Mouse (Mus musculus) cerebellum, adult 8-10 months (tissue): ENCODE measurements around the gene Alg9.

Experiments
- DNase-seq: peaks from one replicate; pipeline ENCODE4 v3.0.0; 2022

Alg9 gene

DNA sequence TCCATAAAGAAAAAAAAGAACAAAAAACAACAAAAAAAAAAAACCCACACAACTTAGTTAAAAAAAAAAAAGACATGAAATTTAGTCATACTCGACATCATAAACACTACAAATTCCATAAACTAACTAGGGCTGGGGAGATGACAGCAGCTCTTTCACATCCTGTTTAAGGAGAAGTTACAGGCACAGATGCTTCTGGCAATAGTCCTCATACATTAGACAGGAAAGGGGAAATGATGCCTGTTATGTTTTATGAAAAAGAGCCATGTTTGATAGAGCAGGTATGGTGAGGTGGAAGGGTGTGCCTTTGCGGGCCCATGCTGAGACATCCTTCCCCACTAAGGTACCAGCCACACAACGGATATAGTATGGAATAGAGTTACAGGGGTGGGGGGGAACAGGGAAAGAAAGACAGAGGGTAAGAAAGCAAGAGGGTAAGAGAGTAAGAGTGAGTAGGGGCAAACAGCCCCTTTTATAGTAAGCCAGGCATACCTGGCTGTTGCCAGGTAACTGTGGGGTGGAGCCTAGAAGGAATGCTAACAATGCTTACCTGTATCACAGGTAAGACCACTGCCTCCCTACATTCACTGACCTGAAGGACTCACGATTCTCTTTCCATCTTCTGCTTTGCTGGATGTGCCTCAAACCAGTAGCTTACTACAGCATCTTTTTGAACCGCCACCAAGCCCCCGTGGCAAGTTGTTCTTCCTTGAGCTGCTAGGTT lies 13.1 kb upstream of the Alg9 start:
- DNase-seq = no peak

DNA sequence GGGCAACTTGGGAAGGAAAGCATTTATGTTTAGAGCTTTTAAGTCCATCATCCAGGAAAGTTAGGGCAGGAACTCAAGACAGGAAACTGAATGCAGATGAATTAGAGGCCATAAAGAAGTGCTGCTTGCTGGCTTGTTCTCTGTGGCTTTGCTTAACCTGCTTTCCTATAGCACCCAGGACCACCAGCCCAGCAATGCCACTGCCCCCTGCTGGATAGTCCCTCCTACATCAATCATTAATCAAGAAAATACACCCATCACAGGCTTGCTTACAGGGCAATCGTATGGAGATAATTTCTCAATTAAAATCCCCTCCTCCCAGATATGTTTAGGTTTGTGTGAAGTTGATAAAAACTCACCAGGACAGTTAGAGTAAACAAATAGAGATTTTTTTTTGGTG lies 11.5 kb upstream of the Alg9 start:
- DNase-seq = no peak

DNA sequence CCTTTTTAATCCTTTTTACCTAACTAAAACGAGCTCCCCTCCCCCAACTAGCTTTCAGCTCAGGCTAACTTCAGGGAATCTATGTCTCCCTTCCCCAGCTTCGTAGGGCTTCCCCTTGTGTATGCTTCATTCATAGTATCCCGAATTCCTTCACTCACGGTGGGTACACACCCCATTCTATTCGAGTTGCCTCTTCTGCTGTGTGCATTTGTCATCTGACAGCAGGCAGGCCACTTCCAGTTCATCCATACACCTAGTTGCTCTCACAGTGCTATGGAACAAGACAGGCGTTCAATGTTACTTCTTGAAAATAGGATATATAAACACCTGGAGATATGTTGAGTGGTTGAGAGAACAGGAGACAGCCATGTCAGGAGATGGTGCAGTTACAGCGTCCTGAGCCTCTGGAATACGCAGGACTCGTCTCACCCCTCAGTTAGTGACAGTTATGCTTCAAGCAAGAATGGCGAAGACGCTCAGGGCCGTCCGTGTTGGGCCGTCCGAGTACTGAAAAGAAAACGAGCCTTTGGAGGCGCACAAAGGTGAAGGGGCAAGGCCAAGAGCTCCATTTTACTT lies 7.2 kb upstream of the Alg9 start:
- no peak for DNase-seq

DNA sequence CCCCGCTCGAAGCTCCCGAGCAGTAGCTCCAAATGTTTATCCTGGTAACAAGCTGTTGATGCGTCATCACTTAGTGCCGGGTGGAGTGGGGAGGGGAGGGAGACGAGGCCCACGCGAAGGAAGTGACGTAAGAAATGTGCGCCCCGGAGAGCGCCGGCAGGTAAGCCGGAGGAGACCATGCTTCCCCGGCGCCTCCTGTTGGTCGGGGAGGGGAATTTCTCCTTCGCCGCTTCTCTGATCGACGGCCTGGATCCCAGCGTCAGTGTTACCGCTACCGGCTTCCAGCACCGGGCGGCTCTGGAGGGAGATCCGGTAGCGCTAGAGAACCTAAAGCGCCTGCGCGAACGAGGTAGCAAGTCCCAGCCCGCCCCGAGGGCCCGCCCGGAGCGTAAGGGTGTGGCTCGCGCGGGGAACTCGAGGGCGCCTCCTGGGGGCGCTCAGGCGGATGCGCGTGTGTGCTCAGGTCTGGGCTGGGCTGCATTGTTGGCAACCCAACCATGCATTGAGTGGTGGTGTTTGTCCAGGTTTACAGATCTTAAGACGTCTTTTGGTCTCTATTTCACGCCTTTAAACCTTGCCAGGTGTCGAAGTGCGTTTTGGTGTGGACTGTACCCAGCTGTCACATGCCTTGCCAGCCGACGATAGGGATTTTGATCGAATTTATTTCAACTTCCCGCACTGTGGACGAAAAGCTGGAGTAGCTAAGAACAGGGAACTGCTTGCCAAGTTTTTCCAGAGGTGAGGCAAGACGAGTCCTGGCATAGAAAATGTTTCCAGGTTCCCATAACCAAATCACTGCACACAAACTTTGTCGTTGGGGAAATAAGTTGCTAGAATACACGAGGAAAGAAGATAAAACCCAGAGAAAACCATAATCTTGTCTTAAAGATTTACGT lies 6.5 kb upstream of the Alg9 start, which contains the start of gene Fdxacb1:
Fdxacb1 (plus strand) TSS at position 130 of the 896 bp plus-strand sequence.
- peak; percentile 98 for DNase-seq

DNA sequence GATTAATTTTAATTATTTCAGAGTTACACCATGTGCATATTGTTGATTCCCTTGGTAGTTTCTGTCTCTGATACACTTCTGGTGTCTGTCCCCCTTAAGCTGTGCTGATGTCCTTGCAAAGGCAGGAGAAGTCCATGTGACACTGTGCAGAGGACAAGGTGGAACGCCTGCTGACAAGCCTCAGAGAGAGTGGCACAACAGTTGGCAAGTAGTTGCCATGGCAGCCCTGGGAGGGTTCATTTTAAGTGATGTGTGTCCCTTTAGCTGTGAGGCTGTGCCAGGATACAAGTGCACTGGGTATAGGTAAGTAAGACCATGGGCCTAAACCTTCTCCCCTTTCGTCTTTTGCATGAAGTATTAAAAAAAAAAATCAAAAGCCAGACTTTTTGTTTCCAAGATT lies 4.8 kb upstream of the Alg9 start:
- no peak for DNase-seq

DNA sequence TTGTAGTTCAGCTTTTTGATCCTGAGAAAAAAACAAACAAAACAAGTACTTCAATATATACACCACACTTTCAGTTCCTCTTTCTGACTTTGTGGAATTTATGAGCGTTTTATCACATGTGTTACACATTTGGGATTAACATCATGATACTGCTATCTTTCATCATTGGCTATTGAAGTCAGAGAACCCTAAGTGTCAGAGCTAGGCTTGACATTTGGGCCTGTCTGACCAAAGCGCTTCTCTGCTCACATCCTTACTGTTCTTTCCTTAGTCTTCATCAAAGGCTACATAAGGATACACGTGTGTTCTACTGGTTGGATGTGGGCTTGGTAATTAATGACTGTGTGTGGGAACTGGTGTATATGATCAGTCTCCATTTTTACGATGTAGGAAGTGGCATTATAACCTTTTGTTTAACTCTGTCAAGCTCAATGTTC lies 775 bp upstream of the Alg9 start:
- DNase-seq = no peak

DNA sequence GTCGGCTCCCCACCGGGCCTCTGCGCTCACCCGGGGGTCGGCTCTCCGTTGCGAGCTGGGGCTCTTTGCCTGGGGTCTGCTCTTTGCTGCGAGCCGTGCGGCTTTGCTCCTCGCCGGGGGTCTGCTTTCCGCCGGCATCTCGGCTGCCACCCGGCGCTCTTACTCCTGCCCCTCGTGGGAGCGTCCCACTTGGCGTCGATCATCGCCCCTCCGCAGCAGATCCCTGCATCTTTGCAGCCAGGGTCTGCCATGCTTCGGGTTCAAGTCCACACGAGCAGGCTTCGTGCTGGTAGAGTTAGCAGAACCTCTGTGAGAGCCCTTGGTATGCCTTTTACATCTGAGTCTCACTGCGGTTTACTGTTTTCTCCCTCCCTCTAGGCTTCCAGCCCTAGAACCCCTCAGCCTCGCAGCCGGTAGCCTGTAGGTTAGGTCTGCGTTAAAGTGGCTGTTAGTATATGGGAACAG lies 875 bp downstream of the Alg9 start:
- no peak for DNase-seq

DNA sequence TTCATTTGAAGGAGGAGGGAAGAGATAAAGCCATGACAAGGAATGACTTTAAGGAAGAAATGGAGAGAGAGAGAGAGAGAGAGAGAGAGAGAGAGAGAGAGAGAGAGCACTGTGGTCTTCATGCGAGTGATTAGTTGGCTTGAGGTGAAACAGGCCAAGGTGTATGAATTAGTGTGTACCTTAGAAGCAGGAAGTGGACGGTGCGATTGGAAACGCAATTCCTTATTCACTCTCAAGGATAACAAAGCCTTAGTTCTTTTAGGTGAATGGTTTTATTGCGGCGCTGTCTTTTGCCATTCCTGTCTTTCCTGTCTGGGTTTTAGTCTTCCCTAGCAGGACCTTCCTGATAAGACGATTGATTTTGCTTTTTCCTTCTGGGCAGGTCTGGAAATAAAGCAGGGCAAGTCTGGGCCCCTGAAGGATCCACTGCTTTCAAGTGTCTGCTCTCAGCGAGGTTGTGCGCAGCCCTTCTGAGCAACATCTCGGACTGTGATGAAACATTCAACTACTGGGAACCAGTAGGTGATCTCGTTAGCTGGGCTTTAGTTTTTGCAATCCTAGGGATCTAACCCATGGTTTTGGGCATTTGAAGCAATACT lies 1.4 kb downstream of the Alg9 start:
- no peak for DNase-seq

DNA sequence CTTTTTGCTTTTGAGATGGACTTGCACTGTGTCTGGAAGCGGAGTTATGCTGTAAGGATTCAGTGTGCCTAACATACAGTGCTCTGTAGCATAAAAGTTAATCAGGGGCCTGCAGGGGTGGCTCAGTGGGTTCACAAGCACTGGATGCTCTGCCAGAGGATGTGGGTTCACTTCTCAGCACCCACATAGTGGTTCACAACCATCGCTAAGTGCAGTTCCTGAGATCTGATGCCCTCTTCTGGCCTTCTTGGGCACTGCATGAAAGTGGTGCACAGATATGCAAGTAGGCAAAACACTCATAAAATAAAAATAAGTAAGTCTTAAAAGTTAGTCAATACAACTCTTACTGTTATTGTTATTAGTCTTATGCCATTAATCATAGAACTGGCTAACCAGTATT lies 7.3 kb downstream of the Alg9 start:
- no peak for DNase-seq

DNA sequence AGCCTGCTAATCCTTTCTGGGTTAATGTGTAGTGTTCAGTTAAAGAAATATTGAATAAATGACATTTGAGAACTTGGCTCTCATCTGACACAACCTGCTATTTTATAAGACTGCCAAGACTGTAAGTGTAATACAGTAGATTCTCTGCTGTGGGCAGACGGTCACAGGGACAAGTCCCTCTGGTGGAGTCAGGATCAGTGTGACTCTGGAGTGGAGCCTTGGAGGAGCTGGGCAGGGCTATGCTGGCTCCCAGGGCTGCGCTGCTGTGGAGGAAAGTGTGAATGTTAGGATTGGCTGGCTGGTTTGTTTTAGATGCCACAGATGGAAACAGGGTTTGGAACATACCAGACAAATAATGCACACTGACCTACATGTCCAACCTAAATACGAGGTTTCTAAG lies 20.4 kb downstream of the Alg9 start:
- DNase-seq = no peak

DNA sequence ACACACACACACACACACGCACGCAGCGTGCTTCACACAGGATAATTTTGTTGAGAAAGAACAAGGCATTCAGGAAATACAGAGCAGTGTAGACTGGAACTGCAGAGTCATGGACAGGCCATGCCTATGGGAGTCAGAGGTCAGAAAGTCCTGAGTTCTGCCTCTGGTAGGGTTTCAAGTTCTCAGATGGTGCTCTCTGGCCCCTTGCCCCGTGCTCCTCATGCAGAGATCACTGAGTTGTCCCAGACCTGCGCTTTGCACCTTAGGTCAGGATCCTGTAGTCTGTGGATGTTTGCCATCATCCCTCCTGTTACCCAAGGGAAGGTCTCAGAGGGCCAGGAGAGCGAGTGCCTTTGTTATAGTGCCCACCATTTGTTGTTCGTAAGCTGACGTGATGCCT lies 22.0 kb downstream of the Alg9 start:
- no peak for DNase-seq

DNA sequence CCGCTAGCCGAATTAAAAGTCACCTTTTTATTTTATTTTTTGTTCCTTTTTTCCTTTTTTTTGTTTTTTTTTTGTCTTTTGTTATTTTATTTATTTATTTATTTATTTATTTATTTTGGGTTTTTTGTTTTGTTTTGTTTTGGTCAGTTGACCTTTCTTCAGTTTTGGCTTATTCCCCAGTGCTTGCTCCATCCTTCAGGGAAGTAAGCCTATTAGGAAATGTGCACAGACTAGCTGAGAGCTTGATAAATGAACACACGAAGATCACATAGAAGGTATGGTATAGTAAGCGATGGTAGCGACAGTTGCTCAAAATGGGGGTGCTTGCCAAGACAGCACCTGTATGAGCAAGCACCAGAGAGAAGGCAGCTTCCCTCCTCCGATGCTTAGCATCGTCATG lies 22.8 kb downstream of the Alg9 start:
- no peak for DNase-seq

DNA sequence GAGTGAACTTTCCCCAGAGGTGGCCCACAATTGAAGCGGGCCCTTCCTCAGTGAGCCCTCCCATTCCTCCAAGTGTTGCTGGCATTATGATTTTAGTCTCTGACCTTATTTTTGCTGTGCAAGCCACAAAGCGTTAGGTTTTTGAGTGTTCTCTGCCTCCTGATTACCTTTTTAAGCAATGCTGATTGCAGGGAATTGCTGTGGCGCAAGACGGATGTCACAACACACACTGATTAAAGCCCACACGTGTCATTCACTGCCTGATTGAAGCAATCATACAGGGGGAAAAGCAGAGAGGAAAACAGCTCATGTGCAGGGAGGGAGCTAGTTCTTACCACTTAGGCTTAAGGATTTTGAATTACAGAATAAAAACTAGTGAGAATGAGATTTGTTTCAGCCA lies 23.5 kb downstream of the Alg9 start:
- no peak for DNase-seq

DNA sequence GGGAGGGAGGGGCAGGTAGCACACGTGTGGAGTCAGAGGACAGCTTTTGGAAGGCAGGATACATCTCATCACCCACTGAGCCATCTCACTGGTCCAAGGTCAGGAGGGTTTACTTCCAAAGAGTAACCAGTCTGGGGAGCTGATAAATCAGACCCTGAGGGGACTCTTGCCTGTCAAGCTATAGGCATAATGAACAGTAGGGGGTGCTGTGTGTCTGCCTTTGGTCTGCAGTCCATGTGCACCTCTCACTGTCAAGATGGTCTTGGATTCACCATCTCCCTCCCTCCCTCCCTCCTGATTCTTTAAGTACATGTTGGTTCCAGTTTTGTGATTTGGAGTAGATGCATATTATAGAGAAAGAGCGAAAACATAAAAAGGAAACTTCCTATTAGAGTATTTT lies 26.2 kb downstream of the Alg9 start:
- peak; percentile 20 for DNase-seq

DNA sequence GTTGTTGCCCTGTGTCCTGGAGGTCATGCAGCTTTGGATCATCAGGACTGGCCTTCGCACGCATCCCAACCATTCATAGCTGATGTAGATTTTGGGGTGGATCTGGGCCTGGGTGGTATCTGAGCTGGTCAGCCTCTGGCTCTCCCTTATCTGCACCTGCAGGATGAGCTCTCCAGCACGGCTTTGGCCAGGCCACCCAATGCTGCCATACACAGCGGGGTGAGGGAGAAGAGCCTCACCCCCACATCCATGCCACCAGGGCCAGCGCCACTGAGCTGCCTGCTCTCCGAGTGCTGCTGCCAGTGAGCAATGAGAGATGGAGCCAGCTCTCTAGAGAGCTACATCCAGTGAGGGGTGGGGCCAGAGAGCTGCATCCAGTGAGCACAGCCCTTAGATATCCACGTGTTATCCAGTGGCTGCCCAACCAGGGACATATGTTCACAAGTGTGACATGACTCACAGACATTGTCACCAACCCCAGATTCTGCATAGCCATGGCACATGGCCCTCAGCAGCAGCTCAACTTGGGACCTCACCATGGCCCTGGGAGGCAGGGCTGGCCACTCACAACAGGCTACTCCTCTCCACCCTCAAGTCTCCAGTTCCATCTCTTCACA lies 28.3 kb downstream of the Alg9 start:
- no peak for DNase-seq

DNA sequence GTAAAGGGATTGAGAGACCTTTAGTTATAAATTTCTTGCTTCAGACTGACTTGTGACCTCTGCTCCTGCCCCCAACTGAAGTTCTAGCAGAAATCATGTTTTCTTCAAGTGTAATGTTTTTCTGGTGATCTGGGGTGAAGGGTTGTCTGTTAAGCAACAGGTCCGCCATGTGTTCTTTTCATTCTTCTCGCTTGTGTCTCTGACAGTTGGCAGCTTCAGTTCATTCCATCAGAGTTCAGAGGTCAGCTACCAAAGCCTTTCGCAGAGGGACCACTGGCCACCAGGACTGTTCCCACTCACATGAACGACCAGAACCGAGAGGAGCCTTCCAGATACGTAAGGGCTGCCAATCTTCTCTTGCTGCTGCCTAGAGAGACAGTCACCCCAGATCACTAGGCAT lies 33.7 kb downstream of the Alg9 start:
- DNase-seq = no peak

DNA sequence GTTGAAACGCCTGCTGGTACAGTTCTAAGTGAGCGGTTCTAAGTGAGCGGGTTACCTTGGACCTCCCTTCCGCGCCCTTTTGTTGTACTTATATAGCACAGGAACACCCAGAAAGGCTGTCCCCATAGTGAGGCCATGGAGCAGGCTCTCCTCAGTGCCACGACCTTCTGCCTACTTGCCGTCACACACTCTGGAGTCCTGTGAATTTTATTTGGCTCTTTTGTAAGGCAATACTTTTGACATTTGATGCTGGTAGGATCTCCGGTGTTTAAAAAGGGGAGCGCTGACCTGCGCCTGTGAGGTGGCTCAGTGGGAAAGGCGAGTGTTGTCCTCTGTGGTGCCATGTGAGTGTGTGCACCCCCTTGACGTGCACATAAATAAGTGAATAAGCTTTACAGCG lies 34.3 kb downstream of the Alg9 start:
- no peak for DNase-seq

DNA sequence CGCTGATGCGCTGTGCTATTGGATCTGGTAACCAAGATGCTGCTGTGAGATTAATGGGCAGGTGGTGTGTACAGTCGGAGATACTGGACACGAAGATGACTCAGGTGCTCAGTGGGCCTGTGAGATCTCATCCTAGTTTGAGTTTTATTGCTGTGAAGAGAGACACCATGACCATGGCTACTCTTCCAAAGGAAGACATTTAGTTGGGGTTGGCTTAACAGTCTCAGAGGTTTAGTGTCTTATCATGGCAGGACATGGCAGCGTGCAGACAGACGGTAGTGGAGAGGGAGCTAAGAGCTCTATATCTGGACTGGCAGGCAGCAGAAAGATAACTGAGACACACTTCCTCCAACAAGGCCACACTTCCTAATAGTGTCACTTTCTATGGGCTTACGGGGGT lies 36.4 kb downstream of the Alg9 start:
- no peak for DNase-seq

DNA sequence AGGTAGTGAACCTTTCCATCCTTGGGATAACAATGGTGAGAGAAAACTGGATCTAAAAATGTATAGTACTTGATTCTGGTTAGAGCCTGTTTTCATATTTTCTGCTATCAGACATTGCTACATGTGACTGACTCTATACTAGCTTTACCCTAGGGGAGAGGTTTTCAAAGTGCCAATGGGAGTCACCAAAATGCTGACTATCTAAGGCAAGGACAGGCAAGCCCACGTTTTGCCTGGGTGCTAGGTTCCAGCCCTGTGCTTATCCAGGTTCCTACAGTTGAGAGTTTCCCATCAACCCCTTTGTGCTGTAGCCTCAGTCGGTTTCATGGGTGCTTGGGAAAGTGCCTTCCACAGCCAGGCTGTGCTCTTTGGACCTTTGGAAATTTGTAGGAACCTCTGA lies 36.9 kb downstream of the Alg9 start:
- DNase-seq = no peak

DNA sequence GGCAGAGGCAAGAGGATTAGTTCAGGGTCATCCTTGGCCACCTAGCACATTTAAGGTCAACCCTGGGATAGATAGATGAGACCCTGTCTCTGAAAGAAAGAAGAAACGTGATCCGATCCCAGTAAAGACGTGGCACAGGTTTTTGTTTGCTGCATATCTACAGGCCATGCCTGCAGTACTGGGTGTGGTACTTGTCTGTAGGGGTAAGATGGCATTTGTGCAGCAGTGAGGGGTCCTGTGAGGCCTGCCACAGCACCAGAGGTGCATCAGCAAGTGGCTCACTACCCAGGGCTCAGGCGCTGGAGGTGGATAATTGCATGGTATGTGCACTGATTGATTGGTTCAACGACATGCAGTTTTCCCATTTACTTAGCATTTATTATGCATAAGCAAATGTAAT lies 39.0 kb downstream of the Alg9 start:
- DNase-seq = no peak

DNA sequence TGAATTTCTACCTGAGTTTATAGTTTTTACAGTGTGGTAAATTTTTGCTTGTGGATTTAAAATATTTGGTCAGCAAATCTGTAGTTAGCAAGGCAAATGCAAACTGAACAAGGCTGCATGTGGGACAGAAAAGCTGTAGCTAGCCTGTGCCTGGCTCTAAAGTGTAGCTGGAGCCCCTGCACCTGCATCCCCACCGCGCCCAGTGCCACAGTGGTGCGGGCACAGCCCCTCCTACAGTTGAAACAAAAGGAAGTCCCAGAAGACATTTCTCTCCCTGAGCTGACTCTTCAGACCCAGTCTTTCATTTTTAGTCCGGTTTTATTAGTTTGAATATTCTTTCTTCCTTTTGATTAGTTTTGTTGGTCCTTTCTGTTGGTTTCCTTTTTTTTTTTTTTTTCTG lies 40.8 kb downstream of the Alg9 start:
- DNase-seq = no peak

DNA sequence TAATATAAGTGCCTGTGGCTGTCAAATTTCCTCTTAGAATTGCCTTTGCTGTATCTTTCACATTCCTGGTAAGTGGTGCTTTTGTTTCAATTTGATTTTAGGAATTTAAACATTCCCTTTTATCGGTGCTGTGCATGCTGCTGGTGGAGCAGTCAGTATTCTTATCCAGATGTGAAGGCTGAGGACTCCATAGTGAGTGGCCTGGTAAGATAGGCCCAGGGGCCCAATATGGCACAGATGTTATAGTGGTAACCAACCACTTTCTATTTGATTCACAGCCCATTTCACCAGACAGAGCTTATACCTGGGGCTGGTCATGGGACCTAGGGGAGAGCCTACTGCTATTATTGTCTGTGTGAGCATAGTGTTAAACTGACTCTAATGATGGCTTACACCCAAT lies 41.7 kb downstream of the Alg9 start:
- DNase-seq = no peak

DNA sequence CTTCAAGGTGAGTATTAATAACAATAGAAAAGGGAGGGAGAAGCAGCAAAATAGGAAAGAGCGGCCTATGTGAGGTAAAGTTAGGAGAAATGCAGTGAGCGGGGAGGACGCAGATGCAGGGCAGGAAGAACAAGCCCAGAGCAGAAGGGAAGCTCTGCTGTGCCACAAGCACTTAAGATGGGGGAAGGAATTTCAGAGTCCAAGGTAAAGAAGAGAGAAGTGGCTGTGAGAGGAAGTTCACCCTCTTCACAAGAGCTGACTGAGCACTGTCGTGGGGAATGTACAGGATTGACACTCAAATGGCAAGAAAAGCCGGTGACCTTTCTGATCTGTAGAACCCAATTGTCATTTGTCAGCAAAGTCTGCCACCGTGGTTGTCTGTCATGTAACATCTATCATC lies 43.2 kb downstream of the Alg9 start:
- no peak for DNase-seq
